Mouse (Mus musculus): ENCODE data around the gene Washc1. TPM values are rescaled to one million over a fixed set of nuclear protein-coding genes. Genes with fewer than 3 reads are reported as not detected.

Gene Washc1
- polyA plus RNA-seq, 1 experiment from 2014 or later: 40.2 TPM

DNA sequence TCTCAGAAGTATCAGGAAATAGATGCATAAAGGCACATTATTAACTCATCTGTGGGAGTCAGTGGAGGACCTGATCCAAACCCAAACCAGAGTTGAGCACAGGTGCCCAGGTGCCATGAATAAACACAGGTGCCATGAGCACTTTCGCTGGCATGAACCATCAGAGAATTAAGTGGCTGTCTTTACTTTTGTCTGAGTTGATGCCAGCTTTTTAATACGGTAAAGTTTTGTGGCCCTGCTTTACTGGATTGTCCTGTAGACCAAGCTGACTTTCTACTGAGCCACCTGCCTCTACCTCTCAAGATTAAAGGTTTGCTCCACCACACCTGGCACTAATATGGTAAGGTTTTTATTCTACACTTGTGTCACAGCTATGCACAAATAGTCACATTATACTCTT is 19.3 kb upstream of the Washc1 start:
- Histone ChIP-seq H3K4me2 (replicated peaks) (no peak overlapping the region), H3K36me3 (peaks cover 19% of the 10 kb centered on the region), H3K9me3 (no peaks in the 10 kb centered on the region), H3K4me1 (peaks cover 3% of the 10 kb centered on the region; the same call in 1 of the 2 replicates), H3K4me3 (no peak overlapping the region), H3K9ac (no peak overlapping the region), H3K27me3 (no peaks in the 10 kb centered on the region), H3K27ac (no peak overlapping the region)
- no peak for ATAC-seq (ENCODE audit: insufficient number of reproducible peaks, insufficient read depth, low FRiP score, low TSS enrichment)
- 95% methylated on average over 2 of the region's 2 CpGs for WGBS

- Histone ChIP-seq H3K4me3 (no peak overlapping the region), H3K27ac (no peak overlapping the region), H3K36me3 (peaks cover 15% of the 10 kb centered on the region), H3K9me3 (no peaks in the 10 kb centered on the region), H3K4me2 (replicated peaks) (no peak overlapping the region), H3K27me3 (no peaks in the 10 kb centered on the region), H3K9ac (no peak overlapping the region), H3K4me1 (peaks cover 3% of the 10 kb centered on the region; the same call in 1 of the 2 replicates)
- 78% methylated on average over 3 of the region's 3 CpGs for WGBS
- ATAC-seq (ENCODE audit: insufficient number of reproducible peaks, insufficient read depth, low FRiP score, low TSS enrichment): no peak
These were observed 18.7 kb upstream of the Washc1 start for GRCm38 (mm10) chr17:66092664-66093063.

DNA sequence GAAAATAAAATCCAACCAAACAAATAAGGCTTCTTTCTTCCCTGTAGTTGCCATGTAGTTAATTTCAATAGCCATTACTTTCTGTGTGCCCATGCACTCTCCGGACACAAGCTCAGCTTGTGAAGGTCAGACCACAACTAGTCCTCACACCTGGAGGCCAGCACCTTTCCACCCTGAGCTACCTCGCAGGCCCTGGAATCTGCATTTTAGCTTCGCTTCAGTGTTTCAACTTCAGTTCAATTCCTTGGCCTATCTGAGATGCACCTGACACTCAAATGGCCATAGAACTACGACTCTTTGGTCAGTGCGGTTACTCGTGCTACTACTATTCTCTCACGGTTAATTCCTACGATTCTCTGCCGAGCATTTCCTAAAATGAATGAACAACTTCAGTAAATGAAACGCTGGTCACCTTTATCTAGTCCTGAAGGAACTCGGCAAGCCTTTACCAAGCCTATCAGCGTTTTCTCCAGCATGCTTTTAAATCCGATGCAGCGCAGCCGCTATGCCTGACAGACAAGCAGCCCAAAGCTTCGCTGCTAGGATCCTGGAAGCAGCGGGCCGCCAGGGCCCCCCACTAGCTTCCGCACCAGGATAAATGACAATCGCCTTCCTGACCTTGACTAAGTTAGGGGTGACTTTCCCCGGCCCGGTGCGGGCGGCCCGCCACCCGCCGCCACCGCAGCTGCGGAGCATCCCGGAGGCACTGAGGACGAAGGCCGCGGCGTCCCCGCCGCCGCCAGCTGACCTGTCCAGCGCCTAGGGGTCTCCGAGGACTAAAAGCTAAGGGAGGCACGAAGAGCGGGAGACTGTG is 10.6 kb upstream of the Washc1 start:
- under 1% methylated on average over 41 of the region's 41 CpGs for WGBS
- H3K4me3 ChIP-seq: peak overlapping the region; percentile 88
- no peaks in the 10 kb centered on the region for H3K9me3 ChIP-seq
- no peaks in the 10 kb centered on the region for H3K27me3 ChIP-seq
- H3K9ac ChIP-seq: peak overlapping the region; percentile 97
- no peaks in the 10 kb centered on the region for H3K36me3 ChIP-seq
- H3K4me1 ChIP-seq: peaks cover 12% of the 10 kb centered on the region
- ATAC-seq (ENCODE audit: insufficient number of reproducible peaks, insufficient read depth, low FRiP score, low TSS enrichment): peak; percentile 4; the same call in 1 of the 2 replicates
- peak overlapping the region; percentile 89 for H3K4me2 ChIP-seq (replicated peaks)
- H3K27ac ChIP-seq: peak overlapping the region; percentile 93

- peak within 1 kb of the TSS; percentile 97 for H3K9ac ChIP-seq
- peak within 1 kb of the TSS; percentile 88 for H3K4me3 ChIP-seq
- peak; percentile 100 for ATAC-seq (ENCODE audit: insufficient number of reproducible peaks, insufficient read depth, low FRiP score, low TSS enrichment)
- H3K36me3 ChIP-seq: no peaks in the 10 kb centered on the region
- no peaks in the 10 kb centered on the region for H3K9me3 ChIP-seq
- no peaks in the 10 kb centered on the region for H3K27me3 ChIP-seq
- H3K4me1 ChIP-seq: peaks cover 12% of the 10 kb centered on the region
- peak within 1 kb of the TSS; percentile 89 for H3K4me2 ChIP-seq (replicated peaks)
- 1% methylated on average over 67 of the region's 67 CpGs for WGBS
- H3K27ac ChIP-seq: peak within 1 kb of the TSS; percentile 93
These were observed 9.7 kb upstream of the Washc1 start, which contains the start of gene Ndufv2 for GRCm38 (mm10) chr17:66101380-66102330. Ndufv2 (minus strand) TSS chr17:66101559.

DNA sequence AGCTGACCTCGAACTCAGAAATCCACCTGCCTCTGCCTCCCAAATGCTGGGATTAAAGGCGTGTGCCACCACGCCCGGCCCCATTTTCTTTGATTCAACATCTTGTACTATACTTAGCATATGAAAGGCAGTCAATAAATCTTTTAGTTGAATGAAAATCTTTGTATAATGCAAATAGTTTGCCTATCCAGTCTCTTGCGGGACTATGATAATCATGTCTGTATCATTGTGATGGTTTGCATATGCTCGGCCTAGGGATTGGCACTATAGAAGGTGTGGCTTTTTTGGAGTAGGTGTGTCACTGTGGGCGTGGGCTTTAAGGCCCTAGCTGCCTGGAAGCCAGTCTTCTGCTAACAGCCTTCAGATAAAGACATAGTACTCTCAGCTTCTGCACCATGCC is 7.3 kb upstream of the Washc1 start:
- H3K4me1 ChIP-seq: peaks cover 12% of the 10 kb centered on the region
- H3K27me3 ChIP-seq: no peaks in the 10 kb centered on the region
- H3K36me3 ChIP-seq: no peaks in the 10 kb centered on the region
- H3K9ac ChIP-seq: no peak overlapping the region
- H3K9me3 ChIP-seq: no peaks in the 10 kb centered on the region
- H3K4me2 ChIP-seq (replicated peaks): no peak overlapping the region
- no peak overlapping the region for H3K4me3 ChIP-seq
- ATAC-seq (ENCODE audit: insufficient number of reproducible peaks, insufficient read depth, low FRiP score, low TSS enrichment): no peak
- WGBS: 87% methylated on average over 7 of the region's 7 CpGs
- H3K27ac ChIP-seq: no peak overlapping the region

GRCm38 (mm10) chr17:66106601-66107267 is 4.6 kb upstream of the Washc1 start:
- Histone ChIP-seq H3K27me3 (no peaks in the 10 kb centered on the region), H3K4me3 (no peak overlapping the region), H3K36me3 (no peaks in the 10 kb centered on the region), H3K9ac (peak overlapping the region; percentile 30; the same call in 1 of the 2 replicates), H3K9me3 (no peaks in the 10 kb centered on the region), H3K4me2 (replicated peaks) (no peak overlapping the region), H3K27ac (no peak overlapping the region), H3K4me1 (no peaks in the 10 kb centered on the region)
- no peak for ATAC-seq (ENCODE audit: insufficient number of reproducible peaks, insufficient read depth, low FRiP score, low TSS enrichment)
- 50% methylated on average over 10 of the region's 10 CpGs for WGBS

DNA sequence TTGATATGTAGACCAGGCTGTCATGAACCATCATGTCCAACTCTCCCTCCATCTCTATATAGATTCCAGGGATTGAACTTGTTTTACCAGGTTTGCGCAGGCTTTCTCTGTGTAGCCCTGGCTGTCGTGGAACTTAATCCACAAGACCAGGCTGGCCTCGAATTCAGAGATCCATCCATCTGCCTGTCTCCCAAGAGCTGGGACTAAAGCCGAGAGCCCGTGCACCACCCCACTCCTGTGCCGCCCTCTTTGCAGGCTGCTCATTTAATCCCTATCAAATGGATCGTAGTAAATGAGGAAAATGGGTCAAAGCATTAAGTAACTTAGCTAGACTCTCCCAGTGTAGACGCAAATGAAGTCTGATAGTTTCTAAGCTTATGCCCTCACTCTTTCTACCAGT is 3.9 kb upstream of the Washc1 start:
- 62% methylated on average over 8 of the region's 8 CpGs for WGBS
- no peak overlapping the region for H3K4me3 ChIP-seq
- H3K9ac ChIP-seq: no peak overlapping the region
- H3K27ac ChIP-seq: no peak overlapping the region
- H3K36me3 ChIP-seq: no peaks in the 10 kb centered on the region
- no peak for ATAC-seq (ENCODE audit: insufficient number of reproducible peaks, insufficient read depth, low FRiP score, low TSS enrichment)
- H3K9me3 ChIP-seq: no peaks in the 10 kb centered on the region
- H3K4me2 ChIP-seq (replicated peaks): no peak overlapping the region
- H3K4me1 ChIP-seq: peaks cover 5% of the 10 kb centered on the region
- H3K27me3 ChIP-seq: no peaks in the 10 kb centered on the region

GRCm38 (mm10) chr17:66108198-66108597 is 3.1 kb upstream of the Washc1 start:
- Histone ChIP-seq H3K9ac (no peak overlapping the region), H3K9me3 (no peaks in the 10 kb centered on the region), H3K27me3 (no peaks in the 10 kb centered on the region), H3K27ac (no peak overlapping the region), H3K4me1 (peaks cover 8% of the 10 kb centered on the region), H3K4me2 (replicated peaks) (no peak overlapping the region), H3K4me3 (no peak overlapping the region), H3K36me3 (no peaks in the 10 kb centered on the region)
- WGBS: 86% methylated on average over 4 of the region's 4 CpGs
- no peak for ATAC-seq (ENCODE audit: insufficient number of reproducible peaks, insufficient read depth, low FRiP score, low TSS enrichment)

GRCm38 (mm10) chr17:66110746-66111145 is 599 bp upstream of the Washc1 start:
- H3K4me3 ChIP-seq: peak overlapping the region; percentile 86
- ATAC-seq (ENCODE audit: insufficient number of reproducible peaks, insufficient read depth, low FRiP score, low TSS enrichment): no peak
- WGBS: 37% methylated on average over 6 of the region's 6 CpGs
- no peak overlapping the region for H3K27ac ChIP-seq
- H3K4me2 ChIP-seq (replicated peaks): peak overlapping the region; percentile 64
- H3K4me1 ChIP-seq: peaks cover 8% of the 10 kb centered on the region
- H3K36me3 ChIP-seq: peaks cover 23% of the 10 kb centered on the region
- H3K9ac ChIP-seq: 0 out of 2 replicates have a peak overlapping the region, but pooled peaks have one; percentile 83
- H3K27me3 ChIP-seq: no peaks in the 10 kb centered on the region
- H3K9me3 ChIP-seq: no peaks in the 10 kb centered on the region

DNA sequence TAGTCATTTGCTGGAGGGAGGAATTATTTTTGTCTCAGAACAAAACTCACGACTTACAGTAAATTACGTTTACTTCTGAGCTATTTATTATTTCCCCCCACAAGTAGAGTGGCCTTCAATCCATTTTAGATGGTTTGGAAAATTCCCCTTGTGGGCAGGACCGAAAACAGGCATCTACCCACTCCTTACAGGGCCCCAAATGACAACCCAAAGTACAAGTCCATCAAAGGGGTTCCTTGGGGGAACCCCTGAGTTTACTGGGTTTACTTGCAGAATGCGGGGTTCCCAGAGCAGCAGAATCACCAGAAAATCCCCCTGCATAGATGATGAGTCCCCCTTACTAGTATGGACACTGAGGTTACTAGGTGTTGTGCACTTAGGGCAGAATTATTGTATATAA is 821 bp downstream of the Washc1 start:
- Histone ChIP-seq H3K4me3 (peak overlapping the region; percentile 86), H3K4me2 (replicated peaks) (peak overlapping the region; percentile 64), H3K27me3 (no peaks in the 10 kb centered on the region), H3K36me3 (peaks cover 37% of the 10 kb centered on the region), H3K9ac (peak overlapping the region; percentile 83), H3K4me1 (peaks cover 8% of the 10 kb centered on the region), H3K27ac (no peak overlapping the region), H3K9me3 (no peaks in the 10 kb centered on the region)
- 40% methylated on average over 4 of the region's 4 CpGs for WGBS
- no peak for ATAC-seq (ENCODE audit: insufficient number of reproducible peaks, insufficient read depth, low FRiP score, low TSS enrichment)

GRCm38 (mm10) chr17:66118991-66119390 is 7.6 kb downstream of the Washc1 start:
- no peak overlapping the region for H3K4me2 ChIP-seq (replicated peaks)
- H3K27me3 ChIP-seq: no peaks in the 10 kb centered on the region
- ATAC-seq (ENCODE audit: insufficient number of reproducible peaks, insufficient read depth, low FRiP score, low TSS enrichment): no peak
- no peaks in the 10 kb centered on the region for H3K4me1 ChIP-seq
- H3K36me3 ChIP-seq: peaks cover 61% of the 10 kb centered on the region
- 89% methylated on average over 8 of the region's 8 CpGs for WGBS
- H3K27ac ChIP-seq: no peak overlapping the region
- H3K9ac ChIP-seq: no peak overlapping the region
- no peak overlapping the region for H3K4me3 ChIP-seq
- no peaks in the 10 kb centered on the region for H3K9me3 ChIP-seq

All from embryonic facial prominence, embryonic 12.5 days (tissue).